Mouse (Mus musculus) ES-Bruce4 (cell line): ENCODE data around the gene Ccdc88c.

Experiments used
- CTCF ChIP-seq: IDR thresholded peaks from one replicate; pipeline ENCODE4 v1.8.1; 2011; ENCODE audit warnings: low read depth, low read length
- EP300 ChIP-seq: IDR thresholded peaks from 2 replicates; pipeline ENCODE4 v1.6.1; 2011; ENCODE audit warnings: low read depth, low read length; ENCODE audit not compliant: insufficient read depth
- POLR2A ChIP-seq: IDR thresholded peaks from one replicate; pipeline ENCODE4 v1.8.1; 2011; ENCODE audit warnings: low read length; ENCODE audit not compliant: insufficient read depth

GRCm38 (mm10) chr12:100988324-100989130 lies 40.3 kb downstream of the Ccdc88c start:
- TF ChIP-seq CTCF (no peak), EP300 (no peak), POLR2A (no peak)
